Mouse (Mus musculus): ENCODE measurements around the gene Cacna1c.

GRCm38 (mm10) chr6:119233066-119233465, 36.8 kb upstream of the Cacna1c start:
- no peak for TF ChIP-seq POLR2A (IDR thresholded peaks at IDR 0.05; ENCODE audit: insufficient read depth, low read length)
- no peak for TF ChIP-seq CTCF (IDR thresholded peaks at IDR 0.05; ENCODE audit: low read depth, low read length)
- no peak for TF ChIP-seq EP300 (IDR thresholded peaks at IDR 0.05; ENCODE audit: insufficient read depth, low read depth, low read length)

Measured in ES-Bruce4 (cell line).